Mouse (Mus musculus) embryo, embryonic 10.5 days (tissue): ENCODE measurements around the gene Ankrd34a.

Source experiments
- DNase-seq: peaks from one replicate; pipeline ENCODE4 v3.0.0-alpha.2; 2015; ENCODE audit warnings: low spot score

The Ankrd34a gene

DNA sequence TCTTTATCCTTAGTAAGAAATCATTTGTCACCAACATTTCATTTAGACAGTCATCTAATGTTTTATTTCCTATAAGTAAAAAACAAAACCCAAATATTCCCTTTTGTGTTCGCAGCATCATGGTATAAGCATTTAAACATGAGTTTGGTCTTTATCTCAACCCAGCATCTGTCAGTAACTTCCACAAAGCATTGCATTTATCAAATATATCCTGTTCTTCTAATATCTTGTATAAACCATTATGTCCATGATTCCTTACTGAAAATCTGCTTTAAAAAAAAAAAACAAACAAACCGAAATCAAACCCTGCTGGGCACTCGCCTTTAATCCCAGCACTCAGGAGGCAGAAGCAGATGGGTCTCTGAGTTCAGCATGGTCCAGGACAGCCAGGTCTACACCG, 10.2 kb downstream of the Ankrd34a start:
- no peak for DNase-seq

- no peak for DNase-seq
These were observed 21.5 kb downstream of the Ankrd34a start for GRCm38 (mm10) chr3:96617941-96618340.

GRCm38 (mm10) chr3:96623201-96623600, 26.8 kb downstream of the Ankrd34a start:
- no peak for DNase-seq

GRCm38 (mm10) chr3:96629729-96630600, 33.5 kb downstream of the Ankrd34a start, which contains the start of gene Rbm8a:
Gene Rbm8a, plus strand, starts transcription at chr3:96629933.
- DNase-seq: peak; percentile 100

DNA sequence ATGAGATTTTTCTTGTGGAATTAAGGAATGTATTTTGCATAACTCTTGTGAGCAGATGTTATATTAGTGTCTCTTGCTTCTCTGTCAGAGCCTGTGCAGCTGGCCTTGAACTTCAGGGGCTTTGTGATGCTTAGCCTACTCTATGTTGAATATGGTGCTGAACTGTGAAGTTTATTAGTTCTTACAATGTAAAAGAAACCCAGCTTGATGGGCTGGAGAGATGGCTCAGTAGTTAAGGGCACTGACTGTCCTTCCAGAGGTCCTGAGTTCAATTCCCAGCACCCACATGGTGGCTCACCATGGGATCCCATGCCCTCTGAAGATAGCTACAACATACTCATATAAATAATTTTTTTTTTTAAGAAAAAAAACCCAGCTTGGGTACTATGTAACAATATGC, 35.6 kb downstream of the Ankrd34a start:
- DNase-seq: no peak

GRCm38 (mm10) chr3:96634015-96634414, 37.6 kb downstream of the Ankrd34a start:
- no peak for DNase-seq

GRCm38 (mm10) chr3:96634928-96635879, 38.8 kb downstream of the Ankrd34a start, which contains the start of the genes Pex11b and Gm42957:
Gene Pex11b, plus strand, starts transcription at chr3:96635376.
Gene Gm42957, plus strand, starts transcription at chr3:96635474.
- DNase-seq: peak; percentile 86

GRCm38 (mm10) chr3:96635906-96636305, 39.5 kb downstream of the Ankrd34a start:
- DNase-seq: peak; percentile 22

GRCm38 (mm10) chr3:96636448-96636847, 40.0 kb downstream of the Ankrd34a start:
- DNase-seq: no peak

GRCm38 (mm10) chr3:96639219-96639618, 42.8 kb downstream of the Ankrd34a start:
- DNase-seq: peak; percentile 81

DNA sequence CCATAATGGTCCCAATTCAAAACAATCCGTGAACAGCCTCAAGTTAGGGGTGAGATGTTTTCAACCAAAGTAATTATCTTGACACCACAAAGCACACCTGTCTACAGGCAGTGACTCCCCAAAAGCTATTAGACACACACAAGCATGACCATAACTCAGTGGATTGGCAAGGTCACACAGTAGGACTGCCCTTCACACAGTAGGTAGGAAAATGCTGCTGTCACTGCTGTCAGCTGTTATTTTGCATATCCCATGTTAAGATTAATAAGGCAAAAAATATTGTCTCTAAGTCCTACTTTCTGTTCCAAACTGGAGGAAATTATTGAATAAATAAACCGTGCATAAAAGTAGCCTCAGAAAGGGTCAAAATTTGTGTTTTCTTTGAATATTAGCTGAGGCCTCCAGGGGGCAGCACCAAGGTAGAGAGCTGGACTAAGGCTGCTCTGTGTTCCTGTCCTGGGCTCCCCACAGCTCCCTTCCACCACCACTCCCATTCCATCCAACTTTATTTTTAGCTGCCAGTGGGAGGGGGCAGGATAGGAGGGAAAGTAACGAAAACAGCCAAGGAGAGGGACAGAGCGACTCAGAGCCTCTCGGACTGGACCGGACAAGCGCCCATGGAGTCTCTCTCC, 48.7 kb downstream of the Ankrd34a start, which contains the start of gene Itga10:
Gene Itga10, plus strand, starts transcription at position 567 of the 632 bp plus-strand sequence.
- DNase-seq: peak; percentile 68

- no peak for DNase-seq
These were observed 50.9 kb downstream of the Ankrd34a start for GRCm38 (mm10) chr3:96647365-96647764.
